Mouse (Mus musculus) neutrophil, adult 65 days (primary cell): ENCODE results near the gene Sec24d. TPM values are rescaled to one million over a fixed set of nuclear protein-coding genes. Genes with fewer than 3 reads are reported as not detected.

ENCODE experiments used
- total RNA-seq: library from RNA; stranded (reverse); gene quantifications from 2 replicates; pipeline ENCODE4 v1.2.4, GENCODE M21; 2023

The Sec24d gene
- 13.9 and 19.2 TPM in 2 replicates for total RNA-seq

GRCm38 (mm10) chr3:123266753-123267651 is at the start of gene Sec24d:
Gene Sec24d (plus strand): TSS chr3:123267455.

GRCm38 (mm10) chr3:123235921-123236320 is 31.3 kb upstream of the Sec24d start, which contains the start of gene Synpo2:
Gene Synpo2 (minus strand): TSS chr3:123236149.

GRCm38 (mm10) chr3:123385486-123386156 is 118.4 kb downstream of the Sec24d start, which contains the start of gene Mettl14:
Gene Mettl14 (minus strand): TSS chr3:123386108.

Other genes starting within 250 kb of the Sec24d start
- gene Myoz2, start 232.4 kb upstream of the Sec24d start, total RNA-seq = not detected in 2 replicates
- not detected in 2 replicates for gene Synpo2, start 31.3 kb upstream of the Sec24d start, total RNA-seq
- gene Mettl14, start 118.7 kb downstream of the Sec24d start, total RNA-seq = 6.8 and 8.9 TPM in 2 replicates
- not detected in 2 replicates for gene Prss12, start 179.5 kb downstream of the Sec24d start, total RNA-seq